Mouse (Mus musculus) kidney, adult 2 months (tissue): Measurements from ENCODE around the gene Crat.

ENCODE experiments used
- CTCF ChIP-seq: fragments of 200-500 bp; conservative IDR thresholded peaks from 2 replicates; pipeline ENCODE4 v1.5.1; 2011; ENCODE audit warnings: low read depth, mild to moderate bottlenecking, control low read depth, low read length, moderate library complexity, mixed read lengths; ENCODE audit not compliant: insufficient read depth, insufficient read length
- POLR2A ChIP-seq: fragments of 200-500 bp; IDR thresholded peaks from one replicate; pipeline ENCODE4 v1.6.1; 2011; ENCODE audit warnings: low read depth, low read length, control low read depth

DNA sequence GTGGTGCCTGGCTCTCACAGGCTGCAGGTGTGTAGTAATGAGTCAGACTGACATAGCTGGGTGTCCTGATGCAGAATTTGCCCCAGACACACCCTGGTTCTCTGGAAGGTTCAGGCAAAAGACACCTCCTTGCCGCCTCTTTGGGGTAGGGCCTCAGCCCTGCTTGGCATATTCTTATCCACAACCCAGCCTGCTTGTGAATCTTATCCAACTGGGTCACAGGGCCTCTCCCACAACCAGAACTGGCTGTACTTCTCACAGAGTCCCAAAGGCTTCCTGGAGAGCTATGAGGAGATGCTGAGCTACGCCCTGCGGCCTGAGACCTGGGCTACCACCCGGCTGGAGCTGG, 34.3 kb downstream of the Crat start:
- TF ChIP-seq CTCF (no peak), POLR2A (no peak)
